Mouse (Mus musculus): ENCODE measurements around the gene Trrap. TPM values are rescaled to one million over a fixed set of nuclear protein-coding genes. Genes with fewer than 3 reads are reported as not detected.

The Trrap gene
- polyA plus RNA-seq, 1 experiment from 2014 or later: 15.5 TPM

Small RNA genes lying within 50 kb of the gene (microRNA-seq; reads per million reads assigned to microRNA genes)
- not detected for gene Mir7039

Other genes with a start within 250 kb of the Trrap start
- gene Nptx2, start 221.8 kb upstream of the Trrap start, polyA plus RNA-seq (2015; fragmentation: Nextera tagmentation; extraction: Ambion mirVana): 0.04 TPM in 1 of 2 replicates, not detected in the other
- 0.22 and 0.28 TPM in 2 replicates for gene Tmem130, start 5.9 kb upstream of the Trrap start, polyA plus RNA-seq (2015; fragmentation: Nextera tagmentation; extraction: Ambion mirVana)
- gene Smurf1, start 198.1 kb downstream of the Trrap start, polyA plus RNA-seq (2015; fragmentation: Nextera tagmentation; extraction: Ambion mirVana): 1.1 and 1.4 TPM in 2 replicates